Mouse (Mus musculus) cerebellum, postnatal 25 days (tissue): ENCODE data around the gene Capn1.
A peak's percentile ranks its signal among the peaks of the same experiment; 100 is the strongest.
"Not testable (repeated sequence)": the region's sequence is repeated elsewhere in the genome, so short reads cannot be mapped to it uniquely, and the experiment has no call there.

Experiments used
- DNase-seq, 2 experiments: peaks; one replicate each; pipeline ENCODE4 v3.0.0; 2021; ENCODE audit warnings: mixed read lengths in 2 of 2

Capn1 gene

DNA sequence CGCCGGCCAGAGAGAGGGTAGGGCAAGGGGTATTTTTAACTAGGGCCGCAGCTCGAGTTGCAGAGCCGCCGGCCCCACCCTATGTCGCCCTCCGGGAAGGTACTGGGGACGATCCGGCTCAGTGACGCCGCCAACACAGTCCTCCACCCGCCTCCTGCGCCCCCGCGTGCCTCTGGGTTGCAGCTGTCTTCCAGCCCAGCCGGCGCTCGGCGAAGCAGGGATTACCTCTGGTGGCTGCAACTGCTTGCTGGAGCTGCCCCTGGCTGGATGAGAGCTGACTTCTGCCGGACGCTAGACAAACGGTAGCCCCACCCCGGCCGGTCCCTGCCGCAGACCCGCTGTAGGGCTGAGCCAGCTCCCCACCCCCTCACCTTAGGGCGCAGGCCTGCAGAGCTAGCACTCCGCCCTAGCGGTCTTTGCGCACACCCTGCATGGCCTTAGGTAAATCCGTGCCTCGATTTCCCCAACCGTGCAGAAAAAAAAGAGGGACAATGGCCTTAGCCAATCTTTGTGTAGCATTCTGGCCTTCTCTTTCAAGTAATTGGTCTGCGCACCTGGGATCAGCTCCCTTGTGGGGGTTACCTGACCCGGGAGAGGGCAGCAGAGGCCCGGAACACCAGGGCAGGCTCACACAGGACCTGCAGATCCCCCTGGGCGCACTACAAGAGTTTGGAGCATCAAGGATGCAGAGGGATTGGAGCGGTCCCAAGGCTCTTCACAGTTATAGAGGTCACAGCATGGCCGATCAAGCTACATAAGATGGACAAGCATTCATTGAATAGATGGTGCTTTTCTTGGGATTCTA lies at the start of gene Capn1:
Gene Capn1 (minus strand): TSS at position 387 of the 805 bp plus-strand sequence.
- DNase-seq, result peak; percentile 76 to 78

- DNase-seq, result no peak
Measured at GRCm38 (mm10) chr19:6063081-6063480, 47.4 kb upstream of the Capn1 start.

- no peak for DNase-seq
Measured at GRCm38 (mm10) chr19:6062418-6062817, 46.7 kb upstream of the Capn1 start.

GRCm38 (mm10) chr19:6061641-6062302 lies 46.1 kb upstream of the Capn1 start:
- DNase-seq, result peak; percentile 42 to 61

GRCm38 (mm10) chr19:6061021-6061533 lies 45.4 kb upstream of the Capn1 start, which contains the start of gene Znhit2:
Znhit2 (plus strand) TSS chr19:6061192.
- peak; percentile 91 to 93 for DNase-seq

GRCm38 (mm10) chr19:6058966-6059365 lies 43.3 kb upstream of the Capn1 start:
- peak in 1 of 2 experiments; percentile 2 for DNase-seq

- no peak for DNase-seq
Measured at GRCm38 (mm10) chr19:6058513-6058912, 42.8 kb upstream of the Capn1 start.

DNA sequence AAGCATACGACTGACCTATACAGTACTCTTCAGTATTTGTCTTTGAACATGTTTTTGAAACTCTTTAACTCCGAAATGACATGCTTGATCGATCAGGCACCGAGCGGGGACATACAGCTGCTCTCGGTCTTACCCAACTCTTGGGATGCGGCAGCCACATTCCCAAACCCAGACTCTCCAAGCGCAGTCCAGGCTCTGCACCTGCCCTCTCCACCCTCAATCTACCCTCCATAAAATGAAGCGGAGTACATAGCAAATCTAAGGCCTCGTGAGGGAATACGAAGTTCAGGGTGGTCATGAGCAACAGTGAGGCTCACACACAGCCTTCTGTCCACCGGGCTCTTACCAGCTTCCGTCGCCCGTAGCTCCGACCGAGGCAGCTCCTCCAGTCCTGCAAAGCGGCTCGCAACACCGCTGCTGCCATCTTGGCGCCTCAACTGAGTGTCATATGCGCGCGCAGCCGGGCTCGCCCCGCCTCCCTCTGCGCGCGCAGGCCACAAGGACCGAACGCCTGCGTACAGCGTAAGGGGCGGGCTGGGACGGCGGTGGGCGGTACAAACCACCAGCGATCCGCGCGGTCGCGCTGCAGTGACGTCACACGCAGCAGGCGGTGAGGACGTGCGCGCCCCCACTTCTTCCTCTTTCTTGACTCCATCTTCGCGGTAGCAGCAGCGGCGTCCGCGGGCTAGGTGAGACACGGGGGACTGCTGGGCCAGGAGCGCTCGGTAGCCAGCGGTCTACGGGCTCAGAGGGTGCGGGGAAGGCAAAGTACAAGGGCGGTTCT lies 41.8 kb upstream of the Capn1 start, which contains the start of the genes Mrpl49 and Fau:
Gene Mrpl49 (minus strand): TSS at position 473 of the 784 bp plus-strand sequence.
Gene Fau (plus strand): TSS at position 532 of the 784 bp plus-strand sequence.
- DNase-seq, result peak; percentile 100

GRCm38 (mm10) chr19:6056696-6057095 lies 41.0 kb upstream of the Capn1 start:
- DNase-seq, result peak in 1 of 2 experiments; percentile 34

DNA sequence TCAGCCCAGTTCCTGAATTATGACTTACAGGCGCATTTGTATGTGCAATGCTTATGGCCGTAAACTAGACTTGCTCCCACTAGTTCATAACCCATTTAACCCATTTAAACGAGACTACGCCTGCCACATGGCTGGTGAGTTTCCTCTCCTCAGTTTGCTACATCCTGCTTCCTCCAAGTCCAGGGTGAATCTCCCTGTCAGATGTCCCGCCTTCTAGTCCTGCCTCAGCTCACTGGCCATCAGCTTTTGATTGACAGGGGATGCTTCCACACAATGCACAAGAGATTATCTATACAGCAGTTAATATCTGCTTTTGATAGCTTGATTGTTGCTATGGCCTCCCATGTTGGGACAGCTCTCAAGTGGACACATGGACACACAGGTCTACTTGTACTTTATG lies 38.6 kb upstream of the Capn1 start:
- DNase-seq, result no peak

- DNase-seq, result no peak
Measured at GRCm38 (mm10) chr19:6052516-6052915, 36.8 kb upstream of the Capn1 start.

DNA sequence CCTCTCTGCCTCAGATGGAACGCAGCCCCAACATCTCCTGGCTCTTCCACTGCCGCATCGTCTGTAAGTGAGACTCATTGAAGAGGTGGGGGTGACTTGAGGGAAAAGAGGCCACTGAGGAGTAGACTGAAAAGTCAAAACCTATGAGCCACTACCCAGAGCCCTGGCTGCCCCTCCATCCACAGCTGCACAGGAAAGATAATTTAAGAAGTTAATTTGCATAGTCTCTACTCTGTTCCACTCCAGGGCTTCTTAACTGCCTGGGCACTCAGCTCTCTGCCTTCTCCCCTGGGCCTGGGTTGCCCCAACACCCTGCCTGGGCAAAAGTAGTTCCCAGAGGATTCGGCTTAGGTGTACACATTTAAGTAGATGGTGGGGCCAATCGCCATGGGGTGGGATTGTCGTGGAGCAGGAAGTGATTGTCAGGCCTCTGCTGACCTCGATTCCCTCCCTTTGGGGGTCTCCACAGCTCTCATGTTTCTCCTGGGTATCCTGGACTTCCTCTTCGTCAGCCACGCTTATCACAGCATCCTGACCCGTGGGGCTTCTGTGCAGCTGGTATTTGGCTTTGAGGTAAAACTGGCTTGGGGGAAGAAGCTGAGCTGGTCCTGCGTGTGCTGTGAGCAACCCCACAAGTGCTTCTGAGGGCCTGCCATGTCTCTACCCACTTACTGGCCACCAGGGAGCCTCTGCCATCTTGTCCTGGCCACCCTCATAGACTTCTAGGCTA lies 33.1 kb upstream of the Capn1 start:
- DNase-seq, result no peak

DNA sequence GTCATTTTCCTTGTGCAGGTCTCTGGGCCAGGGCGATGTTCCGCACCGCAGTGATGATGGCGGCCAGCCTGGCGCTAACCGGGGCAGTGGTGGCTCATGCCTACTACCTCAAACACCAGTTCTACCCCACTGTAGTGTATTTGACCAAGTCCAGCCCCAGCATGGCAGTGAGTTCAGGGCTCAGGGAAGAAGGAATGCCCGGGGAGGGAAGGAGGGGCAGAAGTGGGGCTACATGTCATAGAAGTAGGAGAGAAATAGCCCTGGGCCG lies 32.1 kb upstream of the Capn1 start:
- no peak for DNase-seq

DNA sequence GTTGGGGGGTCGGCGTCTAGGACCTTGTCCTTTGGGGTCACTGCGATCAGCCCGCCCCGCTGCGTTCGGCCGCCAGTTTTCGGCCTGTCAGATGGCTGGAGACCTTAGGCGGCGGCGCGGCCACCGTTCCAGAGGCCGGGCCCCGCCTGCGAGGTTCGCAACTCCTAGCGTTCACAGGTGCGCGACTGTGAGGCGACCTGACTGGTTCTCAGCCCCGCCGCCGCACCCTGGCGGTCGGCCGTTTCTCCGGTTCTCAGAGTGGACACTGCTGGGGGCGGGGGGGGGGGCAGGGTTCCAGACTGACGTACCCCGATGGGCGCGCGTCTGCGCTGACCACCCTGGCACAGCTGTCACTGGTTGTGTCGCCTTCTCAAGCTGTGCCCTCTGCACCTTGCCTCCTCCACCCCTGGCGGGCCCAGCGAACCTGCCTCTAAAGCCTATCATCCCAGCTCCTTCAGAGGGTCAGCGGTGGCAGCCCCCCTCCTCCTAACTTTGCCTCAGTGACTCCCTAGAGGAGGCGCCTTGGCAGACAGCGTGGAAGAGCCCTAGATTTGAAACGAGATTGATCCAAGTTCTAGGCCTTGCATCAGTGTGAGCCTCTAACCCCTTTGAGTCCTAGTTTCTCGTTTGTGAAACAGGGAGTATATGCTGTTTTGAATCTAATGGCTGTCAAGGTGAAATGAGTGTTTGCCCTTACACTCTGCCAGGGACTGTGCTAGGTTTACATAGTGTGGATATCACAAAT lies 31.6 kb upstream of the Capn1 start:
- no peak for DNase-seq

DNA sequence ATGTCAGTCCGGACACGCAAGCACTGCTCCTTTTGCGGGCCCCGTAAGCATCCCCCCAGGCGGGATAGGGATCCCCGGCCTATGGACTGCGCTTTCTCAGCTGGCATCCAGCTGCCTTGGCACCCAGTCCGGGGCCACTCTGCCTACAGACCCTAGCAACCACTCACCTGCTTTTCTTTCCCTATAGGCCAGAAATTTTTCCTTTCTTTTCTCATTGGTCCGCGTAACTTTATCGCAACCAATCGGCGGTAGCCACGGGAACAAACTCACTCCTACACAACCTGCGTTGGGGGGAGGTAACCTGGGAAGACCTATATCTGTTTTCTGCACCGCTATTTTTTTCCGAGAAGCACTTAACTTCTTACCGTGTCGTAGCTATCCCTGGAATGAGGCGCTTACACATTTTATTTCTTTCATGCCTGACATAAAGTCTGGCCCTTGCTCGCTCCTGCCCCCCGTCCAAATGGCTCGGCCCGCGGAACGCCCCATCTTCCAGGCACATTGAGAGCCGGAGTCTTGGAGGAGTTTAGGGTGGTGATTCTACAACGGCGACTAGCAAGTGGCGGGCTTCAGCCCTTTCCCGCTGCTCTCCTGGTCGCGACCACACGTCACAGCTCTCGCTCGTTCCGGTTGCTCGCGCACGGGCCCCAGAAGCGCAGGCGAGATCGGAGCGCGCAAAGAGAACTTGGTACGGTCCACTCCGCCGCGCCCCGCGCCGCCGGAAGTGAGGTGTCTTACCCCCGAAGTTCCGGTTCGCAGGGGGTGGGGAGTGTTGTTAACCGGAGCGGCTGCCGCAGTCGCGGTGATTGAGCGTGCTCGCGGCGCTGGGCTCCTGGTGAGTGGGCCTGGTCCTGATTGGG lies 30.8 kb upstream of the Capn1 start, which contains the start of gene Syvn1:
Gene Syvn1 (plus strand): TSS at position 283 of the 860 bp plus-strand sequence.
- DNase-seq, result peak; percentile 93 to 95

GRCm38 (mm10) chr19:6045366-6046293 lies 29.9 kb upstream of the Capn1 start:
- DNase-seq, result no peak

DNA sequence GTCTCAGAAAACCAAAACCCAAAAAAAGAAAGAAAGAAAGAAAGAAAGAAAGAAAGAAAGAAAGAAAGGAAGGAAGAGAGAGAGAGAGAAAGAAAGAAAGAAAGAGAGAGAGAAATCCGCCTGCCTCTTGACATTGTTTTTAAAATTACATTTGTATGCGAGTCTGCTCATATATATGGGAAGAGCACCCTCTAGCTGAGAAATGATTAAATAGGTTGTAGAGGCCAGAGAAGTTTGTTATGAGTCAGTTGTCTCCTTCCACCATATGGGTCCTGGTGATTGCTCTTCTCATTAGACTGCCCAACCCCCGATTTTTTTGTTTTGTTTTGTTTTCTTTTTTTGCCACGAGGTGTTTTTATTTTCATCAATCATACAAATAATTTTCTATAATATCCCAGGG lies 28.4 kb upstream of the Capn1 start:
- not testable (repeated sequence) for DNase-seq

- peak in 1 of 2 experiments; percentile 26 for DNase-seq
Measured at GRCm38 (mm10) chr19:6042293-6042692, 26.6 kb upstream of the Capn1 start.

DNA sequence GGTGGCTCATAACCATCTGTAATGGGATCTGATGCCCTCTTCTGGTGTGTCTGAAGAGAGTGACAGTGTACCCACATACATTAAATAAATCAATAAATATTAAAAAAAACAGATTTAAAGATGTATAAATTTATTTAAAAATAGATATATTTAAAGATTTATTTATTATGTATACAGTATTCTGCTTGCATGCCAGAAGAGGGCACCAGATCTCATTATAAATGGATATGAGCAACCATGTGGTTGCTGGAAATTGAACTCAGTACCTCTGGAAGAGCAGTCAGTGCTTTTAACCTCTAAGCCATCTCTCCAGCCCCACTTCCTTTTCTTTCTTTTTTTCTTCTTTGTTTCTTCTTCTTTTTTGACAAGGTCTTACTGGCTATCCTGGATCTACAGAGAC lies 24.3 kb upstream of the Capn1 start:
- no peak for DNase-seq
